Mouse (Mus musculus) thymus, postnatal 0 days (tissue): ENCODE results near the gene Cfc1. TPM values are rescaled to one million over a fixed set of nuclear protein-coding genes. Genes with fewer than 3 reads are reported as not detected.
A peak's percentile ranks its signal among the peaks of the same experiment; 100 is the strongest.

Experiments
- DNase-seq: peaks from one replicate; pipeline ENCODE4 v3.0.0-alpha.2; 2015; ENCODE audit warnings: low spot score
- polyA plus RNA-seq: library from polyadenylated mRNA; unstranded; fragments of >200 nt; fragmentation: Nextera tagmentation; extraction: Ambion mirVana; gene quantifications from 2 replicates; pipeline ENCODE4 v1.2.1, GENCODE M21; 2015

Gene Cfc1
- polyA plus RNA-seq, 1 experiment from 2014 or later, result not detected

GRCm38 (mm10) chr1:34547074-34547473 is 11.6 kb downstream of the Cfc1 start:
- no peak for DNase-seq

- DNase-seq, result no peak
These were observed 18.2 kb downstream of the Cfc1 start for GRCm38 (mm10) chr1:34553690-34554089.

GRCm38 (mm10) chr1:34554275-34554674 is 18.8 kb downstream of the Cfc1 start:
- DNase-seq, result peak; percentile 3

- no peak for DNase-seq
These were observed 25.4 kb downstream of the Cfc1 start, which contains the start of gene Prss40 for GRCm38 (mm10) chr1:34560843-34561242. Prss40 (minus strand) TSS chr1:34560943.

GRCm38 (mm10) chr1:34564383-34565045 is 29.1 kb downstream of the Cfc1 start:
- no peak for DNase-seq

GRCm38 (mm10) chr1:34568120-34568519 is 32.7 kb downstream of the Cfc1 start:
- DNase-seq, result no peak

- DNase-seq, result no peak
These were observed 34.4 kb downstream of the Cfc1 start for GRCm38 (mm10) chr1:34569876-34570275.

GRCm38 (mm10) chr1:34571431-34571830 is 36.0 kb downstream of the Cfc1 start:
- DNase-seq, result no peak

GRCm38 (mm10) chr1:34573221-34573620 is 37.8 kb downstream of the Cfc1 start:
- no peak for DNase-seq

GRCm38 (mm10) chr1:34578851-34579781 is 43.7 kb downstream of the Cfc1 start, which contains the start of gene Amer3:
Amer3 (plus strand) TSS chr1:34579657.
- peak; percentile 61 for DNase-seq

GRCm38 (mm10) chr1:34579782-34580356 is 44.4 kb downstream of the Cfc1 start:
- no peak for DNase-seq

- DNase-seq, result no peak
These were observed 46.8 kb downstream of the Cfc1 start for GRCm38 (mm10) chr1:34582218-34582617.

GRCm38 (mm10) chr1:34583821-34584263 is 48.4 kb downstream of the Cfc1 start:
- DNase-seq, result no peak

- DNase-seq, result no peak
These were observed 49.3 kb downstream of the Cfc1 start for GRCm38 (mm10) chr1:34584736-34585135.

GRCm38 (mm10) chr1:34587298-34588096 is 52.0 kb downstream of the Cfc1 start:
- no peak for DNase-seq

Other genes with a start within 250 kb of the Cfc1 start
- gene Ccdc115, start 96.0 kb upstream of the Cfc1 start, polyA plus RNA-seq, result 52.3 and 54.7 TPM in 2 replicates
- 98.7 and 108 TPM in 2 replicates for gene Imp4, start 95.8 kb upstream of the Cfc1 start, polyA plus RNA-seq
- gene Ptpn18, start 75.9 kb upstream of the Cfc1 start, polyA plus RNA-seq, result 238 and 248 TPM in 2 replicates
- gene Prss39, start 37.2 kb upstream of the Cfc1 start, polyA plus RNA-seq, result not detected in 2 replicates
- not detected in 2 replicates for gene Prss40, start 25.3 kb downstream of the Cfc1 start, polyA plus RNA-seq
- not detected in 2 replicates for gene Amer3, start 44.0 kb downstream of the Cfc1 start, polyA plus RNA-seq